Mouse (Mus musculus) frontal cortex, postnatal 36 days (tissue): ENCODE measurements around the gene Dnah17.

Source experiments
- DNase-seq, 2 experiments: peaks; one replicate each; pipeline ENCODE4 v3.0.0; 2022; ENCODE audit warnings: low spot score in 2 of 2

Dnah17 gene

GRCm38 (mm10) chr11:118088896-118089295 is 41.5 kb downstream of the Dnah17 start:
- no peak for DNase-seq

GRCm38 (mm10) chr11:118085961-118086360 is 44.5 kb downstream of the Dnah17 start:
- no peak for DNase-seq

- DNase-seq: no peak
These were observed 45.3 kb downstream of the Dnah17 start for GRCm38 (mm10) chr11:118085176-118085575.

- no peak for DNase-seq
These were observed 46.2 kb downstream of the Dnah17 start for GRCm38 (mm10) chr11:118084266-118084665.

GRCm38 (mm10) chr11:118083811-118084210 is 46.6 kb downstream of the Dnah17 start:
- peak; percentile 69 to 74 for DNase-seq

GRCm38 (mm10) chr11:118082294-118082693 is 48.1 kb downstream of the Dnah17 start:
- no peak for DNase-seq

- no peak for DNase-seq
These were observed 50.7 kb downstream of the Dnah17 start for GRCm38 (mm10) chr11:118079750-118080149.

GRCm38 (mm10) chr11:118076929-118077328 is 53.5 kb downstream of the Dnah17 start:
- DNase-seq: no peak

GRCm38 (mm10) chr11:118075035-118075522 is 55.4 kb downstream of the Dnah17 start:
- no peak for DNase-seq

GRCm38 (mm10) chr11:118071227-118071912 is 59.1 kb downstream of the Dnah17 start:
- DNase-seq: no peak

- no peak for DNase-seq
These were observed 61.6 kb downstream of the Dnah17 start for GRCm38 (mm10) chr11:118068812-118069332.

GRCm38 (mm10) chr11:118067588-118067987 is 62.8 kb downstream of the Dnah17 start:
- no peak for DNase-seq

GRCm38 (mm10) chr11:118060038-118060437 is 70.4 kb downstream of the Dnah17 start:
- DNase-seq: no peak

- DNase-seq: no peak
These were observed 71.6 kb downstream of the Dnah17 start for GRCm38 (mm10) chr11:118058872-118059271.

GRCm38 (mm10) chr11:118058367-118058766 is 72.1 kb downstream of the Dnah17 start:
- DNase-seq: no peak

GRCm38 (mm10) chr11:118050174-118050573 is 80.3 kb downstream of the Dnah17 start:
- no peak for DNase-seq

GRCm38 (mm10) chr11:118049641-118050040 is 80.8 kb downstream of the Dnah17 start:
- DNase-seq: no peak

- DNase-seq: peak; percentile 34 to 45
These were observed 87.0 kb downstream of the Dnah17 start for GRCm38 (mm10) chr11:118043293-118043907.

GRCm38 (mm10) chr11:118042791-118043190 is 87.6 kb downstream of the Dnah17 start:
- no peak for DNase-seq

GRCm38 (mm10) chr11:118035068-118035467 is 95.4 kb downstream of the Dnah17 start:
- no peak for DNase-seq

- DNase-seq: no peak
These were observed 96.0 kb downstream of the Dnah17 start for GRCm38 (mm10) chr11:118034395-118034794.

GRCm38 (mm10) chr11:118031134-118031533 is 99.3 kb downstream of the Dnah17 start:
- DNase-seq: no peak

GRCm38 (mm10) chr11:118029170-118029569 is 101.3 kb downstream of the Dnah17 start:
- no peak for DNase-seq
